In the genomic region with DNA sequence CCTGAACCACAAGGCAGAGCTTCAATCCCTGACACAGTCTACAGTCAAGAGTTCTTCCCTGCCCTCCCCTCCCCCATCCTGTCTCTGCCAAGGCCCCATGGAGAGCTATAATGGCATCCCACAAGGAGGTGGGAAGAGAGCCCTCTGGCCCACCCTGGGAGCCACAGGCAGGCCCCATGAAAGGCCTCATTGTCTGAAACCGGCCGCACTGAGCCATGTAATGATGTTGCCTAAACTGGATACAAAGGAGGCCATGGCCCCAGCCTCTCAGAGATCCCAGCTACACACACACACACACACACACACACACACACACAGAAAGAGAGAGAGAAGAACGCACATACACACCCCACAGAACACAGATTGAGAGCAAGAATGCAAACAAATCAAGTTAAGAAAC, we compare ENCODE assay signal across 11 mouse cellular contexts. TPM values are rescaled to one million over a fixed set of nuclear protein-coding genes. Genes with fewer than 3 reads are reported as not detected.
DNase-seq lines count a peak whose midpoint lies in the region; ATAC-seq lines count a peak whose summit lies in the region.
"Had no signal": no experiment of that assay in that cellular context is flagged by ENCODE, and none has a peak within 500 bp of the region (broad histone marks: within the 10 kb centered on the region; RNA-seq: fewer than 3 reads in every experiment).

No protein-coding gene starts in this region.

- peak overlapping the region; percentile 70 for H3K27ac ChIP-seq in midbrain, embryonic 10.5 days (replicated peaks)
- no peak overlapping the region for H3K27ac ChIP-seq in midbrain, embryonic 15.5 days
- H3K27ac ChIP-seq in hindbrain, embryonic 16.5 days (ENCODE audit: low read depth, low read length), result no peak overlapping the region
- H3K27ac ChIP-seq in neural tube, embryonic 13.5 days (replicated peaks), result peak overlapping the region; percentile 77

- peaks cover 5% of the 10 kb centered on the region for H3K27me3 ChIP-seq in midbrain, embryonic 10.5 days (ENCODE audit: low read depth, poor library complexity, severe bottlenecking)
- H3K27me3 ChIP-seq in midbrain, embryonic 15.5 days (replicated peaks), result no peaks in the 10 kb centered on the region
- no peaks in the 10 kb centered on the region for H3K27me3 ChIP-seq in hindbrain, embryonic 16.5 days (replicated peaks; ENCODE audit: control insufficient read depth, insufficient read depth, low read length)
- H3K27me3 ChIP-seq in neural tube, embryonic 13.5 days, result no peaks in the 10 kb centered on the region

- WGBS in midbrain, embryonic 10.5 days, result 9% methylated on average over 3 of the region's 3 CpGs
- 0% methylated on average over 3 of the region's 3 CpGs for WGBS in midbrain, embryonic 15.5 days
- 10% methylated on average over 3 of the region's 3 CpGs for WGBS in hindbrain, embryonic 16.5 days
- 0% methylated on average over 3 of the region's 3 CpGs for WGBS in neural tube, embryonic 13.5 days

- H3K4me2 ChIP-seq in midbrain, embryonic 15.5 days, result no peak overlapping the region
- H3K4me2 ChIP-seq in hindbrain, embryonic 16.5 days (ENCODE audit: low read length), result no peak overlapping the region
- no peak overlapping the region for H3K4me2 ChIP-seq in neural tube, embryonic 13.5 days

- H3K9me3 ChIP-seq in midbrain, embryonic 10.5 days (replicated peaks), result no peaks in the 10 kb centered on the region
- H3K9me3 ChIP-seq in midbrain, embryonic 15.5 days, result no peaks in the 10 kb centered on the region
- no peaks in the 10 kb centered on the region for H3K9me3 ChIP-seq in hindbrain, embryonic 16.5 days (ENCODE audit: control insufficient read depth, low read length)
- no peaks in the 10 kb centered on the region for H3K9me3 ChIP-seq in neural tube, embryonic 13.5 days

- peak; percentile 71 for DNase-seq in midbrain, embryonic 10.5 days (ENCODE audit: low spot score)
- DNase-seq in fibroblast of lung, adult 2 months (ENCODE audit: low read depth), result peak; percentile 89
- no peak for DNase-seq in lung, postnatal 10 days
- DNase-seq in B cell, adult 2 months, result no peak
- DNase-seq in adrenal gland, adult 18-20 months (ENCODE audit: low spot score in 2 of 2), result no peak
- DNase-seq: thymus, postnatal 4 days had no signal

- H3K4me1 ChIP-seq in midbrain, embryonic 10.5 days, result peaks cover 74% of the 10 kb centered on the region
- peaks cover 28% of the 10 kb centered on the region for H3K4me1 ChIP-seq in midbrain, embryonic 15.5 days
- peaks cover 29% of the 10 kb centered on the region for H3K4me1 ChIP-seq in hindbrain, embryonic 16.5 days (ENCODE audit: control insufficient read depth, insufficient read depth, low read depth, low read length)
- H3K4me1 ChIP-seq in neural tube, embryonic 13.5 days (replicated peaks), result peaks cover 68% of the 10 kb centered on the region

- no peak overlapping the region; the same call in 1 of the 2 replicates for H3K4me3 ChIP-seq in midbrain, embryonic 10.5 days
- no peak overlapping the region for H3K4me3 ChIP-seq in midbrain, embryonic 15.5 days
- no peak overlapping the region for H3K4me3 ChIP-seq in hindbrain, embryonic 16.5 days (ENCODE audit: low read length)
- H3K4me3 ChIP-seq in neural tube, embryonic 13.5 days, result no peak overlapping the region

- no peaks in the 10 kb centered on the region for H3K36me3 ChIP-seq in midbrain, embryonic 10.5 days
- no peaks in the 10 kb centered on the region for H3K36me3 ChIP-seq in midbrain, embryonic 15.5 days (replicated peaks)
- H3K36me3 ChIP-seq in hindbrain, embryonic 16.5 days (ENCODE audit: control insufficient read depth, insufficient read depth, low read length), result no peaks in the 10 kb centered on the region
- no peaks in the 10 kb centered on the region for H3K36me3 ChIP-seq in neural tube, embryonic 13.5 days

- no peak overlapping the region for H3K9ac ChIP-seq in midbrain, embryonic 15.5 days
- no peak overlapping the region for H3K9ac ChIP-seq in hindbrain, embryonic 16.5 days (ENCODE audit: low read depth, low read length)
- H3K9ac ChIP-seq in neural tube, embryonic 13.5 days, result no peak overlapping the region

- ATAC-seq in midbrain, embryonic 15.5 days (replicated peaks), result no peak
- ATAC-seq in hindbrain, embryonic 16.5 days, result peak; percentile 66
- peak; percentile 64 for ATAC-seq in neural tube, embryonic 13.5 days (ENCODE audit: low read depth)

RNA-seq across cellular contexts. Expression of a gene that starts 24.8 kb away (rescaled TPM):
- 2.0 and 2.2 TPM in 2 replicates for polyA plus RNA-seq in midbrain, embryonic 10.5 days (2016; fragmentation: Nextera tagmentation; extraction: Ambion mirVana)
- 2.2 TPM in 2 replicates for polyA plus RNA-seq in midbrain, embryonic 15.5 days (2015; fragmentation: Nextera tagmentation; extraction: Ambion mirVana)
- 2.7 and 3.2 TPM in 2 replicates for polyA plus RNA-seq in hindbrain, embryonic 16.5 days (2015; fragmentation: Nextera tagmentation; extraction: Ambion mirVana)
- 1.5 and 1.7 TPM in 2 replicates for polyA plus RNA-seq in neural tube, embryonic 13.5 days (2015; fragmentation: Nextera tagmentation; extraction: Ambion mirVana)
- 100 to 1,000 TPM in 1 of 2 experiments, 10 to 100 TPM in 1; 99.8 to 239 TPM for total RNA-seq in adrenal gland, adult 18-20 months (2021)

RNA-seq across cellular contexts. Expression of a gene that starts 46.4 kb away (rescaled TPM):
- polyA plus RNA-seq in midbrain, embryonic 10.5 days (2016; fragmentation: Nextera tagmentation; extraction: Ambion mirVana), result not detected in 2 replicates
- polyA plus RNA-seq in midbrain, embryonic 15.5 days (2015; fragmentation: Nextera tagmentation; extraction: Ambion mirVana), result not detected in 2 replicates
- polyA plus RNA-seq in hindbrain, embryonic 16.5 days (2015; fragmentation: Nextera tagmentation; extraction: Ambion mirVana), result not detected in 2 replicates
- not detected in 2 replicates for polyA plus RNA-seq in neural tube, embryonic 13.5 days (2015; fragmentation: Nextera tagmentation; extraction: Ambion mirVana)
- under 1 TPM; 0.20 to 0.26 TPM for total RNA-seq in adrenal gland, adult 18-20 months (2021)
- total RNA-seq: left cerebral cortex, postnatal 10 days; neutrophil, adult 5-6 weeks had no signal

RNA-seq across cellular contexts. Expression of a gene that starts 49.3 kb away (rescaled TPM):
- 0.04 and 0.05 TPM in 2 replicates for polyA plus RNA-seq in midbrain, embryonic 10.5 days (2016; fragmentation: Nextera tagmentation; extraction: Ambion mirVana)
- polyA plus RNA-seq in midbrain, embryonic 15.5 days (2015; fragmentation: Nextera tagmentation; extraction: Ambion mirVana), result 0.68 and 0.84 TPM in 2 replicates
- 0.41 and 1.2 TPM in 2 replicates for polyA plus RNA-seq in hindbrain, embryonic 16.5 days (2015; fragmentation: Nextera tagmentation; extraction: Ambion mirVana)
- polyA plus RNA-seq in neural tube, embryonic 13.5 days (2015; fragmentation: Nextera tagmentation; extraction: Ambion mirVana), result 0.54 and 0.61 TPM in 2 replicates
- 1 to 10 TPM; 1.5 to 1.7 TPM for total RNA-seq in adrenal gland, adult 18-20 months (2021)
- total RNA-seq: neutrophil, adult 5-6 weeks had no signal

Comparison
In these comparisons a context has a peak if more than half of its experiments do, and no peak if none do; other contexts are left out.
1. H3K27ac ChIP-seq: peak in midbrain, embryonic 10.5 days (single experiment) and neural tube, embryonic 13.5 days (single experiment); none in midbrain, embryonic 15.5 days (single experiment) and hindbrain, embryonic 16.5 days (single experiment).
2. DNase-seq: peak in midbrain, embryonic 10.5 days (single experiment) and fibroblast of lung, adult 2 months (single experiment); none in lung, postnatal 10 days (single experiment), B cell, adult 2 months (0 of 2) and adrenal gland, adult 18-20 months (0 of 2).